Mouse (Mus musculus): ENCODE results near the gene Klhl6. TPM values are rescaled to one million over a fixed set of nuclear protein-coding genes. Genes with fewer than 3 reads are reported as not detected.
"Not testable (repeated sequence)": the region's sequence is repeated elsewhere in the genome, so short reads cannot be mapped to it uniquely, and the experiment has no call there.

Klhl6 gene
- total and polyA plus RNA-seq, 3 experiments = 39.2 to 66.8 (median 65.0) TPM

DNA sequence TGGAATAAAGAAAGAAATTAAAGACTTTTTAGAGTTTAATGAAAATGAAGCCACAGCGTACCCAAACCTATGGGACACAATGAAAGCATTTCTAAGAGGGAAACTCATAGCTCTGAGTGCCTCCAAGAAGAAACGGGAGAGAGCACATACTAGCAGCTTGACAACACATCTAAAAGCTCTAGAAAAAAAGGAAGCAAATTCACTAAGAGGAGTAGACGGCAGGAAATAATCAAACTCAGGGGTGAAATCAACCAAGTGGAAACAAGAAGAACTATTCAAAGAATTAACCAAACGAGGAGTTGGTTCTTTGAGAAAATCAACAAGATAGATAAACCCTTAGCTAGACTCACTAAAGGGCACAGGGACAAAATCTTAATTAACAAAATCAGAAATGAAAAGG lies 44.4 kb upstream of the Klhl6 start:
- H3K9ac ChIP-seq (ENCODE audit: insufficient read depth, low read depth); H3K4me2 ChIP-seq (ENCODE audit: insufficient read depth, low read depth, poor library complexity, severe bottlenecking); H3K79me2 ChIP-seq (replicated peaks; ENCODE audit: control insufficient read depth, extremely low read depth, insufficient read depth, poor library complexity, severe bottlenecking); H3K27me3 ChIP-seq (replicated peaks); H3K36me3 ChIP-seq (replicated peaks in 1 of 2; ENCODE audit: control insufficient read depth in 1 of 2, insufficient read depth in 1 of 2, low read length in 1 of 2); dilution Hi-C loops (cut with MboI; ENCODE audit: extremely low pct_ligation_motif_present, extremely low pct_unique_long_range_greater_than_20kb, low sequenced_read_pairs); in situ Hi-C loops (cut with MboI; ENCODE audit: low pct_ligation_motif_present, low pct_unique_long_range_greater_than_20kb, low sequenced_read_pairs); DNase-seq (ENCODE audit: extremely low read depth); H3K27ac ChIP-seq (ENCODE audit: insufficient read depth, low read depth); H3K4me3 ChIP-seq (replicated peaks in 1 of 3; ENCODE audit: low read depth in 2 of 3, low read length in 2 of 3, poor library complexity in 1 of 3); H3K9me3 ChIP-seq (replicated peaks; ENCODE audit: low read length): not testable (repeated sequence)
- H3K4me1 ChIP-seq (ENCODE audit: control insufficient read depth in 1 of 2, insufficient read depth in 2 of 2) = peaks cover 0 to 10% of the 10 kb centered on the region in 2 experiments; a peak in 2 of 4 replicates

- Histone ChIP-seq H3K79me2 (replicated peaks; ENCODE audit: control insufficient read depth, extremely low read depth, insufficient read depth, poor library complexity, severe bottlenecking) (no peaks in the 10 kb centered on the region), H3K9me3 (replicated peaks; ENCODE audit: low read length) (no peaks in the 10 kb centered on the region), H3K4me1 (ENCODE audit: control insufficient read depth in 1 of 2, insufficient read depth in 2 of 2) (peaks cover 0 to 11% of the 10 kb centered on the region in 2 experiments; a peak in 2 of 4 replicates), H3K4me3 (replicated peaks in 1 of 3; ENCODE audit: low read depth in 2 of 3, low read length in 2 of 3, poor library complexity in 1 of 3) (no peak overlapping the region), H3K27me3 (replicated peaks) (no peaks in the 10 kb centered on the region), H3K27ac (ENCODE audit: insufficient read depth, low read depth) (no peak overlapping the region), H3K36me3 (replicated peaks in 1 of 2; ENCODE audit: control insufficient read depth in 1 of 2, insufficient read depth in 1 of 2, low read length in 1 of 2) (no peaks in the 10 kb centered on the region), H3K4me2 (ENCODE audit: insufficient read depth, low read depth, poor library complexity, severe bottlenecking) (no peak overlapping the region), H3K9ac (ENCODE audit: insufficient read depth, low read depth) (no peak overlapping the region)
- no peak for DNase-seq (ENCODE audit: extremely low read depth)
- dilution Hi-C loops (cut with MboI; ENCODE audit: extremely low pct_ligation_motif_present, extremely low pct_unique_long_range_greater_than_20kb, low sequenced_read_pairs) = no loop called here
- TF ChIP-seq GABPA (IDR thresholded peaks at IDR 0.05; ENCODE audit: insufficient replicate concordance, low read depth, low read length) (no peak), MAFK (IDR thresholded peaks at IDR 0.05; ENCODE audit: insufficient replicate concordance, low read length) (no peak)
- in situ Hi-C loops (cut with MboI; ENCODE audit: low pct_ligation_motif_present, low pct_unique_long_range_greater_than_20kb, low sequenced_read_pairs) = no loop called here
Observed at GRCm38 (mm10) chr16:20022821-20023220, 40.0 kb upstream of the Klhl6 start.

- no peak overlapping the region for H3K4me3 ChIP-seq (replicated peaks in 1 of 3; ENCODE audit: low read depth in 2 of 3, low read length in 2 of 3, poor library complexity in 1 of 3)
- H3K27ac ChIP-seq (ENCODE audit: insufficient read depth, low read depth) = no peak overlapping the region
- H3K4me1 ChIP-seq (ENCODE audit: control insufficient read depth in 1 of 2, insufficient read depth in 2 of 2) = peaks cover 0 to 11% of the 10 kb centered on the region in 2 experiments; a peak in 2 of 4 replicates
- H3K9ac ChIP-seq (ENCODE audit: insufficient read depth, low read depth) = no peak overlapping the region
- DNase-seq (ENCODE audit: extremely low read depth) = no peak
- dilution Hi-C loops (cut with MboI; ENCODE audit: extremely low pct_ligation_motif_present, extremely low pct_unique_long_range_greater_than_20kb, low sequenced_read_pairs) = no loop called here
- no peak overlapping the region for H3K4me2 ChIP-seq (ENCODE audit: insufficient read depth, low read depth, poor library complexity, severe bottlenecking)
- H3K36me3 ChIP-seq (replicated peaks in 1 of 2; ENCODE audit: control insufficient read depth in 1 of 2, insufficient read depth in 1 of 2, low read length in 1 of 2) = no peaks in the 10 kb centered on the region
- no peak for TF ChIP-seq MYC (IDR thresholded peaks at IDR 0.05; ENCODE audit: low read depth, low read length)
- TF ChIP-seq JUN (IDR thresholded peaks at IDR 0.05; ENCODE audit: insufficient read depth, low read depth, low read length) = no peak
- TF ChIP-seq MAFK (IDR thresholded peaks at IDR 0.05; ENCODE audit: insufficient replicate concordance, low read length) = no peak
- TF ChIP-seq POLR2AphosphoS2 (IDR thresholded peaks at IDR 0.05; ENCODE audit: low read depth, low read length) = no peak
- no peak for TF ChIP-seq ELF1 (IDR thresholded peaks at IDR 0.05; ENCODE audit: low read depth, low read length)
- no peak for TF ChIP-seq CTCF (conservative IDR thresholded peaks at IDR 0.05 in 1 of 2, IDR thresholded peaks at IDR 0.05 in 1 of 2; ENCODE audit: low read depth in 2 of 2, low read length in 2 of 2)
- no peak for TF ChIP-seq ETS1 (conservative IDR thresholded peaks at IDR 0.05; ENCODE audit: low read depth, low read length)
- TF ChIP-seq ZMIZ1 (IDR thresholded peaks at IDR 0.05; ENCODE audit: low read depth, low read length) = no peak
- TF ChIP-seq TBP (conservative IDR thresholded peaks at IDR 0.05; ENCODE audit: low read depth, low read length) = no peak
- TF ChIP-seq ZNF384 (IDR thresholded peaks at IDR 0.05; ENCODE audit: low read depth, low read length) = no peak
- no peak for TF ChIP-seq HCFC1 (IDR thresholded peaks at IDR 0.05; ENCODE audit: low read depth, low read length)
- no peak for TF ChIP-seq SMC3 (IDR thresholded peaks at IDR 0.05; ENCODE audit: low read depth, low read length)
- TF ChIP-seq E2F4 (IDR thresholded peaks at IDR 0.05; ENCODE audit: insufficient replicate concordance, low read depth, low read length) = no peak
- no peaks in the 10 kb centered on the region for H3K27me3 ChIP-seq (replicated peaks)
- H3K79me2 ChIP-seq (replicated peaks; ENCODE audit: control insufficient read depth, extremely low read depth, insufficient read depth, poor library complexity, severe bottlenecking) = no peaks in the 10 kb centered on the region
- no peaks in the 10 kb centered on the region for H3K9me3 ChIP-seq (replicated peaks; ENCODE audit: low read length)
- in situ Hi-C loops (cut with MboI; ENCODE audit: low pct_ligation_motif_present, low pct_unique_long_range_greater_than_20kb, low sequenced_read_pairs) = no loop called here
Observed at GRCm38 (mm10) chr16:20021848-20022247, 39.0 kb upstream of the Klhl6 start.
